Mouse (Mus musculus) heart, postnatal 0 days (tissue): Measurements from ENCODE around the gene Defb13.

Experiments used
- CTCF ChIP-seq: IDR thresholded peaks from 2 replicates; pipeline ENCODE4 v1.5.1; 2016; ENCODE audit warnings: antibody characterized with exemption, control low read depth, low read depth
- EP300 ChIP-seq: IDR thresholded peaks from 2 replicates; pipeline ENCODE4 v1.6.1; 2016; ENCODE audit warnings: antibody characterized with exemption, low read depth

- no peak for TF ChIP-seq CTCF
- no peak for TF ChIP-seq EP300
Observed at GRCm38 (mm10) chr8:21958414-21958813, 11.9 kb downstream of the Defb13 start, which contains the start of gene Fam90a1a.
